Mouse (Mus musculus) large intestine, adult 2 months (tissue): ENCODE measurements around the gene Uggt1. TPM values are rescaled to one million over a fixed set of nuclear protein-coding genes. Genes with fewer than 3 reads are reported as not detected.

Experiments used
- DNase-seq: peaks from one replicate; pipeline ENCODE4 v3.0.0-alpha.2; 2012; ENCODE audit warnings: low read depth, low spot score
- WGBS: fragments of 180-500 bp; shearing (Covaris S2); methylation state at CpG from one replicate; pipeline ENCODE4 v1.1.7; 2018; 5-methylcytosine and 5-hydroxymethylcytosine counted together
- polyA plus RNA-seq: library from polyadenylated mRNA; depleted of rRNA; stranded (reverse); fragments of >200 nt; gene quantifications from 2 replicates; pipeline ENCODE4 v1.2.3, GENCODE M21; 2012; rRNA removed

Gene Uggt1
- polyA plus RNA-seq, result 18.5 and 19.8 TPM in 2 replicates

DNA sequence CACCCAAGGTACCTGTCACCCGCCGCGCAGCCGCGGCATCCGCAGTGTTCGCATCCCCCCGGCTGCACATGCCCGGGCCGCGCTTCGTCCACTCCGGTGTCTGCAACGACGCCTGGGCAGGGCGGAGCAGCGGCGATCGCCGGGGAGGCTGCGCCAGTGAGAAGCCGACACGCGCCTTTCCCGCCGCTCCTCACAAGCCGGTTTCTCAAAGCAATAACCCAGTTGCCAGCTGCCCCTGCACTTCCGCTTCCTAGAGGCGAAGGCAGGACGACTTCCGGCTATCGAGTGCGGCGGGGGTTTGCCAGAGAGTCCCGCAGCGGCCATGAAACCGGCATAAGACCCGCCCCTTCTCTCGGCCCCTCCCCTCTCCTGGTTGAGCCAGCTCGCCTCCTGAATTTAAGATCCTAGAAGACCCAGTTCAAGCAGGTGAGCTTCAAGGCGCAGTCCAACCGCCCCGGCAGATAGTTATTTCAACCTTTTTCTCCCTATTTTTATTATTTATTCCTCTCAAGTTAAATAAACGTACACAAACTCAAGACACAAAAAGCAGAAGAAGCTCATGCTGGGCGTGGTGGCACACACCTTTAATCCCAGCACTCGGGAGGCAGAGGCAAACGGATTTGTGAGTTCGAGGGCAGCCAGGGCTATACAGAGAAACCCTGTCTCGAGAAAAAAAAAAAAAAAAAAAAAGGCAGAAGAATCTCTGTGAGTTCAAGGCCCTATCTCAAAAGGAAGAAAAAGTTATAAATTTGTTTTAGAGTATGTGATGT is at the start of gene Uggt1:
TSS of gene Uggt1 (minus strand) at position 663 of the 770 bp plus-strand sequence.
- WGBS, result 1% methylated on average over 49 of the region's 49 CpGs
- peak; percentile 91 for DNase-seq

DNA sequence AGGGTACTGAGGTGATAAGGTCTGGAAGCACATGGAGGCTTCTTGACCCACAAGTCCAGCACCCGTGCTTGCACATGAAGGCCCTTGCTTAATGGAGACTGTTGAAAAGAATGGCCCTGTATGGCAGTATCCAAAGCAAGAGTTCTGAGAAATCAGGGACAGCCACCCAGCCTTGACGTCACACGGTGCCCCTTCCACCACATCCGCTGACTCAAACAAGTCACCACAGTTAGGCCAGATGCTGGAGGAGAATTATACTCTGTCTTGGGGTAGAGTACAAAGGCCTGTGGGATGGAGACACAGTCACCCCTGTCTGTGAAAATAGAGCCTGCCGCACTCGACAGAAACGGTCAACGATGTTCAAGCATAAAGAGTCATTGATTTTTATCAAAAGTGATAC is 49.0 kb upstream of the Uggt1 start:
- 89% methylated on average over 8 of the region's 8 CpGs for WGBS
- DNase-seq, result no peak

DNA sequence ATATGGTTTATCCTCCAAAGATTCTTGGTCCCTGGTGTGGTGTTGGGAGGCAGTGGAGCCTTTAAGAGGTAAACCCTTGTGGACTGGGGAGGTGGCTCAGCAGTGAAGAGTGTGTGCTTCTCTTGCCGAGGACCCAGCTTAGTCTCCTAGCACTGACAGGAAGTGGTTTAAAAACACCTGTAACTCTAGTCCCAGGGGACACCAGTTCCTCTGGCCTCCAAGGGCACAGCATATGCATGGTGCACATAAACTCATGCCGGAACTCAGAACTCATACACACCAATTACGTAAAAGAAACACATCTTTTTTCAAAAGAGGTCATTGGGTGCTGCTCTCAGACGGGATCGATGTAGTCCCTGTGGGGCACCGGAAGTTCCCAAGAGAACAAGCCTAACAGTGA is 37.3 kb upstream of the Uggt1 start:
- DNase-seq, result no peak
- whole genome bisulfite sequencing, result 81% methylated on average over 6 of the region's 6 CpGs

DNA sequence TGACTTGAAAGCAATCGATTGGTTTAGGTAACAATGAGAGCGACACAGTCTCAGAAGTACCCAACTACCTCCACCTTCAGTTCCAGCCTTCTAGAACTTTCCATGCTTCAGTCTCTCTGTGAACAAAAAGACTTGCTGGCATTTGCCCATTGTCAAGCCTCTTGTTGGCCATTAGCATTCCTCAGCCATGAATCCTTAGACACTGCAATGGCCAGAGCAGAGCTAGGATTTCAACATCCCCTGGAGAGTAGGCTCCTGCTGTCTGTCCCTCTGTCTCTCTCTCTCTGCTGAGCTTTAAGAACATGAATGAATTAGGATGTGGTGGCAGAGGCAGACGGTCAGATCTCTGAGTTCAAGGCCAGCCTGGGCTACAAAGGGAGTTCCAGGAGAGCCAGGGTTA is 36.4 kb upstream of the Uggt1 start:
- DNase-seq, result no peak
- 86% methylated on average over 3 of the region's 3 CpGs for WGBS

DNA sequence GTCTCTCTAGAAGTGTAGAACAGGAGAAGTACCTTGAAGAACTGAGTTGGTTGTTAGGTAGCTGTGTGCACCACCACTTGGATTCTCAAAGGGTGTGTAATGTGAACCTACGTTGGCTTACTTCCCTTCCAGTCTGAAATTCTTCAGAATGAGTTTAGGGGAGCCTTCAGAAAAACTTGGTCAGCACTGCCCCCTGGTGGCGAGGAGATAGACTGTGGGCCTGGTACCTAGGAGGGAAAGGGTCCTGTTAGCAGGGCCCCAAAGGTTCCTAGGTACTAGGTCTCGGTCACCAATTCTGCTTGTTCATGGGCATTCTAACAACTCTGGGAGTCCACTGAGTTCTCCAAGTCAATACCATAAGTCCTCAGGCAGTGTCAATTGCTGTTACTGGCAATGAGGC is 34.7 kb upstream of the Uggt1 start:
- DNase-seq, result no peak

DNA sequence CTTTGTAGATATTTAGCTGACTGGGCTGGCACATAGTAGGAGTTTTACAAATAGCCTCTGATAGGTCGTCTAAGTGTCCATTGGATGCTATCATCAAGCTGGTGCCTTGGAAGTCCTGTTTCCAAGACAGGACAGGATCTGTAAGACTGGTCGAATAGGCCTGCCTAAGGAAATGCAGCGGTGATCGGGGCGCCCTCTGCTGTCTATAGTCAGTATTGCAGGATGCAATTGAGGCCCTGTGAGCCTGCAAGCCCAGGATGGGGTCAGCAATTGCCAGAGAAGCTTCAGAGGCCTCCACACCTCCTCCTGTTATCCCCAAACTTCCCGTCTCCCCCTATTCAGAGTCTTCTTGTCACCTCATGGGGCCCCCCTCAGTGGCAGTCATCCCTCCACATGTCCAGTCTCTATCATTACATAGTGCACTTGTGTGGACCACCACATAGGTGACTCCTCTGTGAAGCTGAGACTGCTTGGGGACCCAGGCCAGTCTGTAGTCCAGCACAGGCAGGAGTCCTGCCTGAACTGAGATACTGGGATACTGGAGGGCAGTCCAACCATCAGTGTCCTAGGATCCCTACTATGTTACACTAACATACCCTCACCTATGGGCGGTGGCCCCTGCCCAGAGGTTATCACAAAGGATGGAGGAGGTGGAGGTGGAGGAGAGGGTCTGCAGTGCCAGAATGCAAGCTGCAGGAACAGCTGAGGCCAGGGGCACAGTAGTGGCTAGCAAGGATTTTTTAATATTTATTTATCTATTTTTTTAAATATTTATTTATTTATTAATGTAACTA is 32.9 kb upstream of the Uggt1 start:
- DNase-seq, result no peak
- WGBS, result 30% methylated on average over 7 of the region's 7 CpGs

More for the DNA sequence above, 34.7 kb upstream of the Uggt1 start:
- WGBS, result 13% methylated on average over 3 of the region's 3 CpGs

DNA sequence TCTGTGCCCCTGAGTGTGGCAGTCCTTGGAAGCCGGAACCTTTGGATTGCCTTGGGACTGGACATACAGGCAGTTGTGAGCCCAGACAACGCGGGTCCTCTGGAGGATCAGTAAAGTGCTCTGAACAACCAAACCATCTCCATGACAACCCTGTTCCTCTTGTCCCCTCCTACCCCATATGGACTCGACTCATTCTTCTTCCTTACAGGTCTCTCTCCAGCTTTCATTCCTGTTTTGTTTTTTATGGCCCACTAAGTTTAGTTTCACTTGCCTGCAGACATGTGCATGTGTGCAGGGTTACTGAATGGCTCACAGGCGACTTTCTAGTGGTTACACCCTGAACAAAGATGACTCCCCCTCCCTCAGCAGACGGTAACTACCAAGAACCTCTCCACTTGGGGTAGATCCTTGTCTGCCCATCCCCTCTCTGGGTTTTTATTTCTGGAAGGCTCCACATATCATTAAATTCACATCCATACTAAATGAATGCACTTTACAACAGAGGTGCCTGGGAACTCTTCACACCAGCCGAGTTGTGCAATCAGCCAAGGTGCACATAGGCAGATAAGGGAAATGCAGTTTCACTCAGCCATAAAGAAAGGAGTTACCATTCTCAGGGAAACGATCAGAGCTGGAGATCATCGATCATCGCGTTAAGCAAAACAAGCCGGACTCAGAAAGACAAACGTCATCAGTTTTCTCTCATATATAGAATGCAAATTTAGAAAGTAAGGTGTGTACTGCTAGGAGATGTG is 31.3 kb upstream of the Uggt1 start:
- DNase-seq, result no peak
- WGBS, result 29% methylated on average over 13 of the region's 13 CpGs

DNA sequence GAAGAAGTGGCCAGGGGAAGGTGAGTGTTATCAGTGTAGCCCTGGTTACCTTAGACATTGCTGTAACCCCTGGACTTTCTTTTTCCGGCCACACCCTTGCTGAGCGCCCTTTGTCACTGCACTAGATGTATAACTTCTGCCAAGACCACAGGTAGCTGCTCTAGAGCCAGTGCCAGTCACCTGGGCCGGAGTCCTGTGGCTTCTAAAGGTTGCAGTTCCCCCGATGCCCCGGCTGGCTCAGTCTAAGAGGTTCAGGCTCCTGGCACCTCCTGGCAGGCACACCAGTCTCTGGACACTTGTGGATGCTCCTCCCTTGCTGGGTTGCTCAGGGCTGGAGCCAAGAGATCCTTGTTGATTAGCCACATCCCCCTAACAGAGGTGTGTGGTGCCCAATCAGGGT is 29.9 kb upstream of the Uggt1 start, which contains the start of gene Neurl3:
TSS of gene Neurl3 (minus strand) at position 225 of the 400 bp plus-strand sequence.
- DNase-seq, result peak; percentile 86
- 20% methylated on average over 5 of the region's 5 CpGs for WGBS

DNA sequence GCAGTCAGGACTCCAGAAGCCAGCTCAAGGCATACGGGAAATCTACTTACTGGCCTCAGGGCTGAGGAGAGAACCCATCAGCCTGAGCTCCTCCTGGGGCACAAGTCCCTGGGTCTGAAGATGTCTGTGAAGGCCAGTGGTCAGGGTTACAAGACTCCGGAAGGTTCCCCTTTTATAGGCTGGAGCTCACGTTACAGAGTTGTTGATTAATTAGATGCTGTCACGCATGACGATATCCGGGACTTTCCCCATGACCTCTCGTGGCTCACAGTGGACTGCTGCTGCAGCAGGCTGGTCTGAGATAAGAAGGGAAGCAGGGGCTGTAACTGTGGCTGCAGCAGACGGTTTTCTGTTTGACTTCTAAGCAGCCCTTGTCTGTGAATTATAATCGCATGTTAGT is 28.8 kb upstream of the Uggt1 start:
- 1% methylated on average over 9 of the region's 9 CpGs for WGBS
- no peak for DNase-seq

DNA sequence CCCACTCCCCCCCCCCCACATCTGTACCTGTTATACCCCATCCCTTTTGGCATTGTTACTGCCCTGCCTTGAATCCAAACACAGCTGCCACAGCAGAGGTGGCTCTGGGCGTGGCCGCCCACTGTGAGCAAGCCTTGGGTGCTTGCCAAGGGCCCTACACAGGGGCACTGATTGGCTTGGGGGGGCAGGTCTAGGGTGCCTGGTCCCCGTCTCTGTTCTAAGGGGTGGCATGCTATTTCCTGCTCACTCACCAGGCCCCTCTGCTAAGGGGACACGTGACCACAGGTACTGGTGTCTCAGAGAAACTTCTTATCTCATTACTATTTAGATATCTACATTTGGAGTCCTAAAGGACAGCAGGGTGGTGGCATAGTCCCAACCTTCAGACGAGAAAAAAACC is 28.0 kb upstream of the Uggt1 start:
- 20% methylated on average over 5 of the region's 5 CpGs for WGBS

DNA sequence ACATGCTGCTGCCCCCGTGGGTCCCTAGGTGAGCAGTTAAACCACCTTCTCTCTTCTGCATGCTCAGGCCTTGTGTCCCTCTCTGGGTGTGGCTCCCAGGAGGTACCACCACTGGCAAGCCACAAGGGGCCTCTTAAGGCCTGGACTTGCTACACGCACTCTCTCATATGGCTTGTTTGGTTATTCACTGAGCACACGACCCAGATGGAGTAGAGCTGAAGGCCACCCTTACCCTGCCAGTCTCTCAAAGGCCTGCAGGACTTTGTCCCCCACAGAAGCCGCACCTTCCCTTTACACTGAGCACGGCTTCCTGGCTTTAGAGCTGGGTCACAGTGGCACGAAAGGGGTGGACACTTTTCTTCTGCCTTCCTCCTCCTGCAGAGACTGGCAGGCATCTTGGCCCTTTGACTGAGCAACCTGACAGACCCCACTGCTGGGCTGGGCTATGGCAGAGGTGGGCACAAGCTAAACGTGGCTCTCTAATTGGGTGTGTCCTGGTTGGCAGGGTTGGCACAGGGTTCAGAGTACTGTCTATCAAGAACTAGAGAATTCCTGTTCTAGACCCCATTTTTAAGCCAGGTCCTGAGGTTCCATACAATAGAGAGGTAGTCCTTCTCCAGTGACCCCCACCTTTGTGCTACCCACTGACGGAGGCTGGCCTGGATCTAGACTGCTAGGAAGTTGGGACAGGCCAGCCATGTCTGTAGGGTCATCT is 27.2 kb upstream of the Uggt1 start:
- DNase-seq, result no peak
- 22% methylated on average over 8 of the region's 8 CpGs for WGBS

More for the DNA sequence above, 28.0 kb upstream of the Uggt1 start:
- DNase-seq, result no peak

DNA sequence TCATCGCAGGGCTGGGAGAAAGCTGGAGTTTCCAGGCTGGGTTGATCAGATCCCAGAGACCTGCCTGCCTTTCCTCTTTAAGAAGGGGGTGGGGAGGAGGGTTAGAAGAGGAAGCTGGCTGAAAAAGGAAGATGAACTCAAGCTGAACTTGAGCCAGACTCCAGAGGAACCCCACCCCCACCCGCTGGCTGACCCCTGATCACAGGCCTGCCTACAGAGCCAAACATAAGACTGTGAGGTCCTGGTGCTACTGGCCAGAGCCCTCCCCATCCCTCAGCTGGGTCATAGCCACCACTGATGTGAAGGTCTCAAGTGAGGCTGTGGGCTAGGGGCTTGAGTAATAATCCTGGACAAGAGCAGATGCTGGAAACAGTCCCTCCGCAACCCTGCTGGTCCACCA is 26.1 kb upstream of the Uggt1 start:
- no peak for DNase-seq
- WGBS, result 25% methylated on average over 3 of the region's 3 CpGs

DNA sequence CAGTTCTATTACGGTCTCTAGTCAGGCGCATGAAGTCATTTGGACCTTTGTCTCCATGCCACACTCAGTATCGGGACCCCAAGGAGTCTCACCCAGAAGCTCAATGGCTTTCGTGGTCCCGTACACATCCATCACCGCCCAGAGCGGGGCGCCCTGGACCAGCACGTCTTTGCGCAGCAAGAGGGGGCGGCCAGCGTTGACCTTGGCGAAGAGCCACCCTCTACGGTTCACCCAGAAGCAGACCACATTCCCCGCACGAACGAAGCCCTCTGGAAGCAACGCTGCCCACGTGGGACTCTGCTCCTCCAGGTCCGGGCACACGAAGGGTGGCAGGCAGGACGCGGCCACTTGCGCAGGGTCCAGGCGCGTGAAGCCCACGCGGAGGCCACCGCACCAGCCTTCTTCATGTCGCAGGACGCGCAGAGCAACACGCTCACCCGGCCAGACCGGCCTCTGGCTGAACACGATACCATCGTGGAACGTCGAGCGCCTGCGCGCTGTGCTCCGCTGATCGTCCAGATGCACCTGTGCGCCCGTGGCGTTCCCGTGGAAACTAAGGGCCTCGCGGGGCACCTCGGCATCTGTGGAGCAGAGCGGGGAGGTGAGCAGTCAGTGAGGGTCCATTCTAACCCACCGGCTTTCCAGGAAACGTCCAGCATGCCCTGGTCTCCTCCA is 24.7 kb upstream of the Uggt1 start:
- WGBS, result 81% methylated on average over 54 of the region's 54 CpGs

DNA sequence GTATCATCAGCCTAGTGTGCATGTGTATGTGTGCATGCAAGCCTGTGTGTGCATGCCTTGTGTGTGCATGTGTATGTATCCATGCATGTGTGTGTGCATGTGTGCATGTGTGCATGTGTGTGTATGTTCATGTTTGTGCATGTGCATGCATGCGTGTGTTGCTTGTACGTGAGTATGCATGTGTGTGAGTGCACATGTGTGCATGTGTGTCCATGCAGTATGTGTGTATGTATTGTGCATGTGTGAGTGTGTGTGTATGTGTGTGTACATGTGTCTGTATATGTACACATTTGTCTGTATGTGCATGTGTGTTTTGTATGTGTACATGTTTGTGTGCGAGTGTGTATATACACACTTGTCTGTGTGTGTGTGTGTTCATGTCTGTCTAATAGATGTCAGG is 23.1 kb upstream of the Uggt1 start:
- 98% methylated on average over 3 of the region's 3 CpGs for WGBS

More for the DNA sequence above, 24.7 kb upstream of the Uggt1 start:
- no peak for DNase-seq

DNA sequence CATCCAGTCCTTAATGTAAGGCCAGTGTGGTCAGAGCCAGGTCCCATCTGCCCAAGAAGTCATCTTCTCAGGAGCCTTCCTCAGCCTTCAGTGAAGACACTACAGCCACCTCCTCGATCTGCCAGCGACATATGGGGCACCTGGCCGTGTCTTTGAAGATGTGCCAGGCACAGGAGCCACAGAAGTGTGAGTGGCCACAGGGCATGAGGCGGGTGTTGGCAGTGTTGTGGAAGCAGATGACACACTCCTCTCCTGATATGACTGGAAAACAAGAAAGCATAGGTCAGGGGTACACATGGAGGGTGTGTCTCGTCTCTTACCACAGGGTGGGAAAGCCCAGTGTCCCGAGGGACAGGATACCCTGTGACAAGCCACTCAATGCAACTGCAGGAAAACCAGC is 21.8 kb upstream of the Uggt1 start:
- DNase-seq, result no peak
- WGBS, result 59% methylated on average over 6 of the region's 6 CpGs

More for the DNA sequence above, 23.1 kb upstream of the Uggt1 start:
- DNase-seq, result no peak

DNA sequence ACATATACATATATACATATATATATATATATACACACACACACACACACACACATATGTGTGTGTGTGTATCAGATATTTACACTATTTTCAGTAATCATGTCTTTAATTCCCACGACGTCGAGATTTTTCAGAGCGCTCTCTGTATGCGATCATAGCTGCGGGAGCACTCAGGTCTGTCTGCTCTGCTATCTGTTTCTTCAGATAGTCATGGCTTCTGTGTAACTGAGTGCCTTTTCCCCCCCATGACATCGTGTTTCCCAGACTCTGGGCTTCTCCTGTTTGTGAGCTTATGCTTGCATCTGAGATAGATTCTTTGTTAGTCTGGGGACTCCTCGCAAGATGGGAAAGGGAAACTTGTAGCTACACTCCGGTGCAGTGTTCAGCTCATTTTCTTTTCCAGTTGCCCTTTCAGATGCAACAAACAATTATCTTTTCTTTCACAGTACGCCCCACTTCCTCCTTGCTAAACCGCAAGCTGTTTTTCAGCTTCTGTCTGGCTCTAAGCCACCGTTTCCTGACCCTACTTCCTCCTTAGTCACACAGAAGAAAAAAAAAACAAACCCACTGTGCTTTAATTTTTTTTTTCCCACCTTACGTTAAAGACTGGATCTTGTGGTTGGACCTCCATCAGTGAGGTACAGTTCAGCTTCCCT is 19.4 kb upstream of the Uggt1 start:
- no peak for DNase-seq
- WGBS, result 24% methylated on average over 13 of the region's 13 CpGs

DNA sequence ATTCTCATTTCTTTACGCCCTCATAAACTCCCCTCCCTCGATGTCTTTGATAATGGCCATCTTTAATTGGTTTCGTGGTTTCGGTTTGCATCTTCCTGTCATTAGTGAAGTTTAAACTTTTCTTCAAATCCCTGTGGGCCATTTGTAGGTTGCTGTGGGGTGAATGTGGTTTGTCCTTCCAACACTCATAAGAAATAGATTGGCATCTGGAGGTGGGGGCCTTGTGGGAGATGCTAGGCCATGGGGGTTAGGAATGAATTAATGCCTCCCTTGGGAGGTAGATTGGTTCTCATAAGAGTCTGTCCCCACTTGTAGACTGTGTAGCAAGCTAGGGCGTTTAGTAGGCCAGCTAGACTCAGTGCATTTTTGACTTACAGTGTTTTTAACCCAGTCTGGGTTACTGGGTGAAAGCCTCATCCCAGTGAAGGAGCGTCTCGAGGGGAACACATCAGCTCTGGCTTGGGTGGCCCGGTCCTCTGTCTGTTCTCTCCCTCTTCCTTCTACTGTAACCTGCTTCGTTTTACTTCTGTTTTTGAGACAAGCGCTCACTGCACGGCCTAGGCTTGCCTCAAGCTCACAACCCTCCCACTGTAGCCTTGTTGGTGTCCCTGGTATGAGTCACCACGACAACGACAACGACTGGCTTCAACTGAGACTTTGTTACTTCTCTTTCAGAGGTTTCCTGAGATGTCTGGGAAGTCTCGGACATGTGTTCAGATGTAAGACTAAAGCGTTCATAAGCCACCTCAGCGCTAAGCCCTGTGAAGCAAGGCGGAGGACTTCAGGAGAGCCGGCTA is 17.4 kb upstream of the Uggt1 start:
- no peak for DNase-seq
- WGBS, result 76% methylated on average over 19 of the region's 19 CpGs

DNA sequence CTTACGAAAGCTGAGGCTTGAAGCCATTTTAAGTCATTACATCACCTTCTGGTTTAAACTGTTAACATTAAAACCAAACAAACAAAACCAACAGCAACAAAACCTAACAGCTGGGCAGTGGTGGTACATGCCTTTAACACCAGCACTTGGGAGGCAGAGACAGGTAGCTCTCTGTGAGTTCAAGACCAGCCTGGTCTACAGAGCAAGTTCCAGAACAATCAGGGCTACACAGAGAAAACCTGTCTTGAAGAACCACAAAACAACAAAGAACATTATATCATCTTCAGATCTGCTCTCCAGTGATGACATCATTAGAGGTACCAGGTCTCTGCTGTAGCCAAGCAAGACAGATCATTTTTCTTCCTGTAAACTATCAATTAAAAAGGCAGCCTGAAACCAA is 15.9 kb upstream of the Uggt1 start:
- 88% methylated on average over 1 of the region's 1 CpGs for WGBS
- DNase-seq, result no peak
